Mouse (Mus musculus): ENCODE results near the gene Cpsf6. TPM values are rescaled to one million over a fixed set of nuclear protein-coding genes. Genes with fewer than 3 reads are reported as not detected.
"Not testable (repeated sequence)": the region's sequence is repeated elsewhere in the genome, so short reads cannot be mapped to it uniquely, and the experiment has no call there.

Gene Cpsf6
- polyA plus RNA-seq, 1 experiment from 2014 or later = 120 TPM

- no peaks in the 10 kb centered on the region for H3K9me3 ChIP-seq (replicated peaks)
- H3K4me3 ChIP-seq = 0 out of 2 replicates have a peak overlapping the region, but pooled peaks have one; percentile 12
- peaks cover 8% of the 10 kb centered on the region for H3K4me1 ChIP-seq (replicated peaks)
- no peak overlapping the region for H3K27ac ChIP-seq (ENCODE audit: poor library complexity, severe bottlenecking)
- no peak for ATAC-seq (ENCODE audit: insufficient number of reproducible peaks, low FRiP score)
- H3K9ac ChIP-seq = no peak overlapping the region
- peak overlapping the region; percentile 54 for H3K4me2 ChIP-seq
- no peaks in the 10 kb centered on the region for H3K36me3 ChIP-seq
- H3K27me3 ChIP-seq (replicated peaks) = no peaks in the 10 kb centered on the region
- 44% methylated on average over 17 of the region's 18 CpGs for WGBS
Observed at GRCm38 (mm10) chr10:117396386-117397048, 16.7 kb upstream of the Cpsf6 start.

- ATAC-seq (ENCODE audit: insufficient number of reproducible peaks, low FRiP score) = no peak
- H3K4me2 ChIP-seq = no peak overlapping the region
- H3K27ac ChIP-seq (ENCODE audit: poor library complexity, severe bottlenecking) = no peak overlapping the region
- 0 out of 2 replicates have a peak, but pooled peaks cover 4% of the 10 kb centered on the region for H3K27me3 ChIP-seq (replicated peaks)
- H3K9me3 ChIP-seq (replicated peaks) = no peaks in the 10 kb centered on the region
- peaks cover 8% of the 10 kb centered on the region for H3K4me1 ChIP-seq (replicated peaks)
- H3K9ac ChIP-seq = no peak overlapping the region
- WGBS = 92% methylated on average over 2 of the region's 2 CpGs
- H3K36me3 ChIP-seq = no peaks in the 10 kb centered on the region
- no peak overlapping the region for H3K4me3 ChIP-seq
Observed at GRCm38 (mm10) chr10:117395801-117396200, 16.0 kb upstream of the Cpsf6 start.

GRCm38 (mm10) chr10:117394738-117395550 lies 15.1 kb upstream of the Cpsf6 start:
- H3K27ac ChIP-seq (ENCODE audit: poor library complexity, severe bottlenecking) = no peak overlapping the region
- H3K4me2 ChIP-seq = no peak overlapping the region
- H3K9ac ChIP-seq = no peak overlapping the region
- 62% methylated on average over 3 of the region's 3 CpGs for WGBS
- no peaks in the 10 kb centered on the region for H3K9me3 ChIP-seq (replicated peaks)
- H3K4me3 ChIP-seq = no peak overlapping the region
- H3K27me3 ChIP-seq (replicated peaks) = 0 out of 2 replicates have a peak, but pooled peaks cover 10% of the 10 kb centered on the region
- ATAC-seq (ENCODE audit: insufficient number of reproducible peaks, low FRiP score) = no peak
- H3K4me1 ChIP-seq (replicated peaks) = peaks cover 8% of the 10 kb centered on the region
- no peaks in the 10 kb centered on the region for H3K36me3 ChIP-seq

- no peak; the same call in 1 of the 2 replicates for ATAC-seq (ENCODE audit: insufficient number of reproducible peaks, low FRiP score)
- Histone ChIP-seq H3K9me3 (replicated peaks) (no peaks in the 10 kb centered on the region), H3K27me3 (replicated peaks) (0 out of 2 replicates have a peak, but pooled peaks cover 10% of the 10 kb centered on the region), H3K9ac (peak overlapping the region; percentile 64), H3K36me3 (no peaks in the 10 kb centered on the region), H3K4me2 (peak overlapping the region; percentile 82), H3K27ac (ENCODE audit: poor library complexity, severe bottlenecking) (peak overlapping the region; percentile 49; the same call in 1 of the 2 replicates), H3K4me3 (peak overlapping the region; percentile 54), H3K4me1 (replicated peaks) (peaks cover 8% of the 10 kb centered on the region)
- 45% methylated on average over 11 of the region's 11 CpGs for WGBS
Observed at GRCm38 (mm10) chr10:117393891-117394395, 14.1 kb upstream of the Cpsf6 start.

- Histone ChIP-seq H3K4me3 (peak overlapping the region; percentile 54), H3K9me3 (replicated peaks) (no peaks in the 10 kb centered on the region), H3K4me2 (peak overlapping the region; percentile 82), H3K4me1 (replicated peaks) (peaks cover 8% of the 10 kb centered on the region), H3K27me3 (replicated peaks) (0 out of 2 replicates have a peak, but pooled peaks cover 10% of the 10 kb centered on the region), H3K27ac (ENCODE audit: poor library complexity, severe bottlenecking) (peak overlapping the region; percentile 49), H3K36me3 (no peaks in the 10 kb centered on the region), H3K9ac (peak overlapping the region; percentile 64)
- ATAC-seq (ENCODE audit: insufficient number of reproducible peaks, low FRiP score) = peak; percentile 70
- WGBS = 2% methylated on average over 26 of the region's 27 CpGs
Observed at GRCm38 (mm10) chr10:117393196-117393890, 13.5 kb upstream of the Cpsf6 start.

- WGBS = 9% methylated on average over 6 of the region's 6 CpGs
- Histone ChIP-seq H3K9ac (peak overlapping the region; percentile 64; the same call in 1 of the 2 replicates), H3K4me1 (replicated peaks) (peaks cover 8% of the 10 kb centered on the region), H3K27me3 (replicated peaks) (0 out of 2 replicates have a peak, but pooled peaks cover 10% of the 10 kb centered on the region), H3K4me2 (peak overlapping the region; percentile 82), H3K36me3 (no peaks in the 10 kb centered on the region), H3K4me3 (peak overlapping the region; percentile 54), H3K9me3 (replicated peaks) (no peaks in the 10 kb centered on the region), H3K27ac (ENCODE audit: poor library complexity, severe bottlenecking) (no peak overlapping the region)
- peak; percentile 45 for ATAC-seq (ENCODE audit: insufficient number of reproducible peaks, low FRiP score)
Observed at GRCm38 (mm10) chr10:117392832-117393195, 13.0 kb upstream of the Cpsf6 start.

- WGBS = 100% methylated on average over 1 of the region's 1 CpGs
- ATAC-seq (ENCODE audit: insufficient number of reproducible peaks, low FRiP score); H3K4me2 ChIP-seq; H3K27ac ChIP-seq (ENCODE audit: poor library complexity, severe bottlenecking); H3K36me3 ChIP-seq; H3K4me3 ChIP-seq; H3K27me3 ChIP-seq (replicated peaks); H3K9me3 ChIP-seq (replicated peaks); H3K4me1 ChIP-seq (replicated peaks); H3K9ac ChIP-seq: not testable (repeated sequence)
Observed at GRCm38 (mm10) chr10:117392397-117392796, 12.6 kb upstream of the Cpsf6 start.

- no peaks in the 10 kb centered on the region for H3K9me3 ChIP-seq (replicated peaks)
- no peak overlapping the region for H3K9ac ChIP-seq
- H3K4me1 ChIP-seq (replicated peaks) = peaks cover 5% of the 10 kb centered on the region
- H3K4me2 ChIP-seq = no peak overlapping the region
- no peak overlapping the region for H3K4me3 ChIP-seq
- ATAC-seq (ENCODE audit: insufficient number of reproducible peaks, low FRiP score) = no peak
- no peak overlapping the region for H3K27ac ChIP-seq (ENCODE audit: poor library complexity, severe bottlenecking)
- H3K27me3 ChIP-seq (replicated peaks) = 0 out of 2 replicates have a peak, but pooled peaks cover 10% of the 10 kb centered on the region
- WGBS = 85% methylated on average over 2 of the region's 2 CpGs
- H3K36me3 ChIP-seq = no peaks in the 10 kb centered on the region
Observed at GRCm38 (mm10) chr10:117391801-117392200, 12.0 kb upstream of the Cpsf6 start.

- Histone ChIP-seq H3K4me2 (no peak overlapping the region), H3K9ac (no peak overlapping the region), H3K4me3 (no peak overlapping the region), H3K36me3 (no peaks in the 10 kb centered on the region), H3K27ac (ENCODE audit: poor library complexity, severe bottlenecking) (no peak overlapping the region), H3K27me3 (replicated peaks) (0 out of 2 replicates have a peak, but pooled peaks cover 10% of the 10 kb centered on the region), H3K4me1 (replicated peaks) (no peaks in the 10 kb centered on the region), H3K9me3 (replicated peaks) (no peaks in the 10 kb centered on the region)
- WGBS = 16% methylated on average over 5 of the region's 5 CpGs
- no peak for ATAC-seq (ENCODE audit: insufficient number of reproducible peaks, low FRiP score)
Observed at GRCm38 (mm10) chr10:117391057-117391456, 11.2 kb upstream of the Cpsf6 start.

GRCm38 (mm10) chr10:117389904-117390875 lies 10.4 kb upstream of the Cpsf6 start:
- Histone ChIP-seq H3K9me3 (replicated peaks) (no peaks in the 10 kb centered on the region), H3K36me3 (no peaks in the 10 kb centered on the region), H3K4me2 (no peak overlapping the region), H3K4me3 (no peak overlapping the region), H3K27ac (ENCODE audit: poor library complexity, severe bottlenecking) (no peak overlapping the region), H3K4me1 (replicated peaks) (no peaks in the 10 kb centered on the region), H3K9ac (no peak overlapping the region; the same call in 1 of the 2 replicates), H3K27me3 (replicated peaks) (0 out of 2 replicates have a peak, but pooled peaks cover 10% of the 10 kb centered on the region)
- ATAC-seq (ENCODE audit: insufficient number of reproducible peaks, low FRiP score) = no peak
- 44% methylated on average over 31 of the region's 31 CpGs for WGBS
